Mouse (Mus musculus) cerebellum, adult 2 months (tissue): Measurements from ENCODE around the gene Hoxb3.

Experiments
- CTCF ChIP-seq: fragments of 200-500 bp; IDR thresholded peaks from 2 replicates; pipeline ENCODE4 v1.5.1; 2011; ENCODE audit warnings: low read depth, mild to moderate bottlenecking, control low read depth, low read length, moderate library complexity, borderline replicate concordance; ENCODE audit not compliant: insufficient read depth
- POLR2A ChIP-seq: fragments of 200-500 bp; IDR thresholded peaks from 2 replicates; pipeline ENCODE4 v1.6.1; 2011; ENCODE audit warnings: low read length, control low read depth, borderline replicate concordance; ENCODE audit not compliant: insufficient read depth

GRCm38 (mm10) chr11:96302381-96303150 lies 20.6 kb upstream of the Hoxb3 start:
- TF ChIP-seq POLR2A (no peak), CTCF (no peak)
